Mouse (Mus musculus) Patski (cell line): ENCODE data around the gene Apobec2. TPM values are rescaled to one million over a fixed set of nuclear protein-coding genes. Genes with fewer than 3 reads are reported as not detected.

Source experiments
- ATAC-seq: fragments of 100-300 bp; one replicate; pipeline ENCODE4 v1.8.0; 2021
- CTCF ChIA-PET: fragments of 350-600 bp; sonication (Branson Sonifier 250); formaldehyde crosslinking; loops from one replicate; lab custom pipeline; 2022; ENCODE audit warnings: inconsistent platforms; lab: Charles Lee
- POLR2A ChIA-PET: fragments of 350-600 bp; sonication (Branson Sonifier 250); formaldehyde crosslinking; loops from one replicate; lab custom pipeline; 2022; ENCODE audit warnings: antibody characterized with exemption, inconsistent platforms; lab: Charles Lee
- DNase-seq: peaks from one replicate; pipeline ENCODE4 v3.0.0-alpha.2; 2011; ENCODE audit warnings: low read depth, low spot score
- H3K27me3 ChIP-seq: fragments of 371-371 bp; one replicate; pipeline ENCODE4 v1.5.1; 2021
- CTCF ChIP-seq: fragments of 100-300 bp; IDR thresholded peaks from one replicate; pipeline ENCODE4 v1.5.1; 2021
- in situ Hi-C: fragments of 300-500 bp; cut with MboI; formaldehyde crosslinking; loops from 3 replicates; pipeline ENCODE4 v1.11.1; 2018; ENCODE audit warnings: low pct_unique_long_range_greater_than_20kb, mixed read lengths
- polyA plus RNA-seq: library from polyadenylated mRNA; unstranded; gene quantifications from one replicate; pipeline ENCODE4 v1.2.3, GENCODE M21; 2021

The Apobec2 gene
- polyA plus RNA-seq, 1 experiment from 2014 or later, result 0.10 TPM

DNA sequence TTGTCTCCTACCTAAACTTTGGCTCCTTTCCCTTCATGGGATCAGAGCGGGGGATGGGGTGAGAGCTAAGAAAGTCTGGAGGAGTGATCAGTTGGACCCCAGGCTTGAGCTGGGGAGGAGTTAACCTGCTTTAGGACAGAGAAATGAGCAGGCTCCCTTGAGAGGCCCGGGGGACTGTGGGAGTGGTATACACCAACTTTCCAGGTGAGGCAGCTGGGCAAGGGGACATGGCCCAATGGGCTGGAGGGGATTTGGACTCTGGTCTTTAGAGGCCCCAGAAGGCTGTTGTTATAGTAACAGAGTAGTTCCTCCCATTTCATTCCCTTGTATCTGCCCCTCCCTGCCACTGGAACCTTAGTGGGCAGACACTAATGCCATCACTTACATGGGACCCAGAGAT lies 23.2 kb upstream of the Apobec2 start:
- no peak for TF ChIP-seq CTCF
- CTCF ChIA-PET, result no interaction called here
- ATAC-seq, result no peak
- in situ Hi-C loops, result no loop called here
- no peaks in the 10 kb centered on the region for H3K27me3 ChIP-seq
- no peak for DNase-seq
- POLR2A ChIA-PET, result no interaction called here

DNA sequence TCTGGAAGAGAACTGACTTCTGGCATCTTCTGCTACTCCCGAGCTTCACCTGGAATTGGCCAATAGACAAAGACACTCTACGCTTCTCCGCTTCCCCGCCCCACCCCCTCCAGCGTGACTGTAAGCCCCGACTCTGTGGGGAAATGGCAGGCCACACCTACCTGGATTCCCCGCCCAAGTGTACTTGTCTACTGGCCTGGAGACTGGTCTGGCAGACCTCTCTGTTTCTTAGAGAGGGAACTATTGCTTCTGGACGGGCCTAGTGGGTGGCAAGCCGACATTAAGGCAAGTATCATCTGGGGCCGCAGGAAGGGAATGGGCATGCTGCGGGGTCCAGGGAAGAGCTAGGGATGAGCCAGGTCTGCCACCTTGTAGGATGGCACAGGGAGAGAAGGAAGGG lies 22.0 kb upstream of the Apobec2 start, which contains the start of gene Unc5cl:
TSS of gene Unc5cl (plus strand) at position 214 of the 400 bp plus-strand sequence.
- DNase-seq, result no peak
- ChIA-PET CTCF (no interaction called here), POLR2A (no interaction called here)
- TF ChIP-seq CTCF, result no peak
- in situ Hi-C loops, result no loop called here
- ATAC-seq, result no peak
- no peaks in the 10 kb centered on the region for H3K27me3 ChIP-seq

DNA sequence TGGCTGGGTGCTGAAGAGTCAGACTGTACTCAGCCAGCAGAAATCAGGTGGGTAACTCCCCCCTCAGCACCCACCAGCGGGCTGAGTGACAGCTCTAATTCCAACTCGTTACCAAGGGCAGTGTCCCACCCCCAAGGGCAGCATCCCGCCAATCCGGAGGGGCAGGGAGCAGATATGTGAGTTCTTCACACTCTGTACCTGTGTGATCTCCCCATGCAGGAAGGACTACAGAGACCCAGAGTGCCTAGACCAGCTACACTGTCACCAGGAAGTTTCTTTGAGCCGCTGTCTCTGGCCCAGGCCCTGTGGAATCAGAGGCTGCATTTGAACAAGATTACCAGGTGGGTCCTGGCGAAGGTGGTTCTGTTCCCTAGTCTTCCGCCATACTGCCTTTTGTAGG lies 21.5 kb upstream of the Apobec2 start:
- in situ Hi-C loops, result no loop called here
- CTCF ChIA-PET, result no interaction called here
- H3K27me3 ChIP-seq, result no peaks in the 10 kb centered on the region
- no peak for TF ChIP-seq CTCF
- DNase-seq (no peak), ATAC-seq (no peak)
- POLR2A ChIA-PET, result no interaction called here

DNA sequence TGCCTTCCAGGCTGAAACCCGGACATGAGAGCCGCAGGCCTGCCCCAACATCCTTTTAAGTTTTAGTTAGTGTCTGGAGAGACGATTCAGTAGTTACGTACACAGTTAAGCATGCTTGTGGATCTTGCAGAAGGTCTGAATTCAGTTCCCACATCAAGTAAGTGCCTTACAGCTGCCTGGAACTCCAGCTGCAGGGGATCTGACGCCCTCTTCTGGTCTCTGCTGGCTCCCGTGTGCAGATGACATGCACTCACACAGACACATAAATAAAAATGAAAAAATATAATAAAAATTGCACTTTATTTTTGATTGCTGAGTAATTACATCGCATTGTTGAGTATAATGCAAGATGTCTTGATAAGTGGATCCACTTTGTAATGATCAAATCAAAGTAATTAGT lies 20.8 kb upstream of the Apobec2 start:
- ChIA-PET POLR2A (no interaction called here), CTCF (interaction anchor here (3.0 kb wide), 1 partner anchor 10 kb away, joined by 11 read pairs; no protein-coding TSS in a partner anchor)
- in situ Hi-C loops, result no loop called here
- TF ChIP-seq CTCF, result no peak
- no peaks in the 10 kb centered on the region for H3K27me3 ChIP-seq
- DNase-seq, result no peak
- ATAC-seq, result no peak

DNA sequence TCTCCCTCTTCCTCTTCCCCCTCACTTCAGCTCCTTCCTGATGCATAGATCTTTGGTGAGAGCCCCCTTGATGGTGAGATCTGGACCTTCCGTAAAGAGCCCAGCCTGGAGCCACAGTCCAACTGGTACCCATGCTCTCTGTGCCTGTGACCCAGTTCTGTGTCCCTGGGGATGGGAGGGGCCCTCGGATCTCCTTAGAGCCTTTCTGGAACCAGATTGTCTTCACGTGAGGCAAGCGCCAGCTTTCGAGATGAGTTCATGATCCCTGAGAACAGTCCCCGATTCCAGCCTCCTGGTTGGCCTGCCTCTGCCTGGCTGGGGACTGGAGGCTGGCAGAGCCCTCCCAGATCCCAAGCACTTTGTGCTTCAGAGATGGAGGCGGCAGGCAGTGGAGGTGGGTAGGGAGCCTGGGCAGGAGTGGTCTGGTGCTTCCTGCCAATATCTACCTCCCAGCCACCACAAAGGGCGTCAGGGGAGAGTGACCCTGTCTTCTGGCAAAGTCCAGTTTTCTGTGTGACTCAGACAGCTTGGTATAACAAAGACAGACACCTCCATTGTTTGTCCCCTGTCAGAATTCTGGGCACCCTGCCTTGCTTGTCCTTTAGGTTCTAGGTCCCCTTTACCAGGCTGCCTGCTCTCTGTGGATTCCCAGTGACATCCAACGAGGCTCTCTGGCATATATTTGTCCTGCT lies 19.2 kb upstream of the Apobec2 start:
- no peak for DNase-seq
- in situ Hi-C loops, result no loop called here

DNA sequence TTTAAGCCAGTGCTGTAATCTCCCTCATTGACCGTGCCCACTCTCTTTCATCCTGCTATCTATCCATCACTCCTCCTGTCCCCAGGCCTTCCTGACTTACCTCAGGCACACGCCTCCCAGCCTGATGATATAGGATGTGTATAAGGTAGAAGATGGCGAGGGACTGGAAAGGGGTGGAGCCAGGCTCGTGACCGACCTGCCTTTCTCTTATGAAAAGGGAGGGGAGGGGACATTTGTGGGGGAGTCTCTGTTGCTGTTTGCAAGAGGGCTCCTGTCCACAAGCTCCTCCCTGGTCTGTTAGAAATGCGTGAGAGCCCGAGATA lies 18.6 kb upstream of the Apobec2 start, which contains the start of gene Tspo2:
TSS of gene Tspo2 (minus strand) at position 170 of the 323 bp plus-strand sequence.
- POLR2A ChIA-PET, result no interaction called here
- no peak for DNase-seq
- in situ Hi-C loops, result no loop called here
- CTCF ChIA-PET, result interaction anchor here (1.9 to 3.0 kb wide), 2 partner anchors 8 to 16 kb away, joined by 9 to 11 read pairs; no protein-coding TSS in a partner anchor
- TF ChIP-seq CTCF, result no peak
- H3K27me3 ChIP-seq, result no peaks in the 10 kb centered on the region
- no peak for ATAC-seq

More for the DNA sequence above, 19.2 kb upstream of the Apobec2 start:
- ChIA-PET CTCF (interaction anchor here (1.9 to 3.0 kb wide), 2 partner anchors 8 to 16 kb away, joined by 9 to 11 read pairs; no protein-coding TSS in a partner anchor), POLR2A (interaction anchor here (0.9 kb wide), 1 partner anchor 9 kb away, joined by 5 read pairs; no protein-coding TSS in a partner anchor)
- no peaks in the 10 kb centered on the region for H3K27me3 ChIP-seq
- no peak for TF ChIP-seq CTCF
- peak; percentile 59 for ATAC-seq

DNA sequence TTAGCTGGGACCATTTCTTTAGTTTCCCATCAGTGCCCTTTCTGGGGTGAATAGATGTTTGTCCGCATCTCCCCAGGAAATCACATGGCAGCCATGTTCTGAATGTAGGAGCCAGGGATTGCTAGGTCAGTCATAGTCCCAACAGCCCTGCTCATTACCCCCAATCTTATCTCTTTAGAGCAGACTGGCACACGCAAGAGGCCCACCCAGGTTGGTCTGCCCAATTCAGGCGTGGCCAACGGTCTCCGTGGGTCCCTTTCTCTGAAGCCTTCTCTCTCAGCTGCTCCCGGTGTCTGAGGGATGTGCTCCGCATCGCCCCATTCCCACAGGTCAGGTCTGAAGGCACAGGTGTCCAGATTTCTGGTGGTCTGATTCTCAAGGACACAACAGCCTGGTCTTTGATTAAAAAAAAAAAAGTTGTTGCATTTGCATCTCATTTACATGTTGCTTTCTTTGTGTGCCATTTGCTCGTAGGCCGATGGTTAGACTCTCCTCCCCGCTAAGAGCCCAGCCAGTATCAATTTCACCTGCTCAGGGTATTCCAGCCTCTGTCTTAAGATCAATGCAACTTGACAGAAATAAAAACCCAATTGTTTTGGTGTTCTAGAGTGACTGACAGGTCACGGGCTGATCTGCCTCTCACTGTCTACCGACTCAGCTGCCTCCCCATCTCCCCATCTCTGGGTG lies 18.1 kb upstream of the Apobec2 start:
- no peak for DNase-seq
- no peak for ATAC-seq
- no peak for TF ChIP-seq CTCF
- POLR2A ChIA-PET, result no interaction called here
- in situ Hi-C loops, result no loop called here
- no peaks in the 10 kb centered on the region for H3K27me3 ChIP-seq
- CTCF ChIA-PET, result interaction anchor here (1.9 to 3.0 kb wide), 2 partner anchors 7 to 17 kb away, joined by 9 to 11 read pairs; no protein-coding TSS in a partner anchor

DNA sequence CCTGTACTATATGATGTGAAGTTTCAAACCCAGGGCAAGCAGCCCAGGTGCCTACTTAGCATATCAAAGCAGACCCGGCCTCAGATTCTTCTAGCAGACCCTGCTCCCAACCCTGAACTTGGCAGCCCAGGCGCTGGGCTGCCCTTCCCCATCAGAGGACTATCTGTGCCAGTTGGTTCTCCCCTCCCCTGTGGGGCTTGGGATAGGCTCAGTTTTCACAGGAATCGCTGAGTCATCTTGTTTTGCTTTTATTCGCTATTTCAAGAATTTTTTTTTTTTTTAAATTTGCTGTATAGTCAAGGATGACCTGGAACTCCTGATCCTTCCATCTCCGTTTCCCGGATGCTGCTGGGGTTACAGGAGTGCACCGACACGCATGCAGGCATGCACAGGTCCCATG lies 14.9 kb upstream of the Apobec2 start:
- in situ Hi-C loops, result no loop called here

DNA sequence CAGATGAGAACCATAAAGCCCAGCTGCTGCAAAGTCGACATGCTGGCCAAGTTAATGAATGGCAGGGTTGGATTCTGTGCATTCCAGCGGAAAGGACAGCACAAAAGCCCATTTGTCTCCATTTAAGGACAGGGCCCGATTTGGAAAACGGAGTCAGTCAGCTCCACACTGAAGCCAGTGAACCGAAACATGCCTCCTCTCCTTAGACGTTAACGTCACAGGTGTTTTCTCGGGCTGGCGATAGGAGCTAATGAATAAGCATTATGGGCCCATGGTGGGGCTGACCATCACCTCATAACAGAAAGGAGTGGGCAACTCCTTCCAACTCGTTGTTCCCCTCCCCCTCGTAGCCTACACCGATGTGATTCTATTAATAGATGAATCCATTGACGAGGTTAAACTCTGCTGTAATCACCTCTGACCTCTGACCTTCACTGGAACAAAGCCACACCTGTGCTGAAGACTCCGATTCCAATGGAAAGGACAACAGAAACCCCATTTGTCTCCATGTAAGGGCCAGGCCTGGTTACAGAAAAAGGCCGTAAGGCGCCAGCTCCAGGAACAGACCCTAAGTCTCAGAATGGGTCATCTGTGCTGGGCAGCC lies 10.9 kb upstream of the Apobec2 start:
- no peaks in the 10 kb centered on the region for H3K27me3 ChIP-seq
- TF ChIP-seq CTCF, result no peak
- ATAC-seq (peak; percentile 37), DNase-seq (peak; percentile 77)
- ChIA-PET CTCF (interaction anchor here (1.7 to 2.4 kb wide), 3 partner anchors 9 to 12 kb away, joined by 8 to 11 read pairs (median 8); partner anchors contain the start of gene Tspo2), POLR2A (interaction anchor here (1.1 kb wide), 1 partner anchor 9 kb away, joined by 5 read pairs; no protein-coding TSS in a partner anchor)
- in situ Hi-C loops, result no loop called here

More for the DNA sequence above, 14.9 kb upstream of the Apobec2 start:
- ChIA-PET CTCF (no interaction called here), POLR2A (no interaction called here)
- no peak for DNase-seq
- TF ChIP-seq CTCF, result no peak
- no peak for ATAC-seq
- H3K27me3 ChIP-seq, result no peaks in the 10 kb centered on the region

DNA sequence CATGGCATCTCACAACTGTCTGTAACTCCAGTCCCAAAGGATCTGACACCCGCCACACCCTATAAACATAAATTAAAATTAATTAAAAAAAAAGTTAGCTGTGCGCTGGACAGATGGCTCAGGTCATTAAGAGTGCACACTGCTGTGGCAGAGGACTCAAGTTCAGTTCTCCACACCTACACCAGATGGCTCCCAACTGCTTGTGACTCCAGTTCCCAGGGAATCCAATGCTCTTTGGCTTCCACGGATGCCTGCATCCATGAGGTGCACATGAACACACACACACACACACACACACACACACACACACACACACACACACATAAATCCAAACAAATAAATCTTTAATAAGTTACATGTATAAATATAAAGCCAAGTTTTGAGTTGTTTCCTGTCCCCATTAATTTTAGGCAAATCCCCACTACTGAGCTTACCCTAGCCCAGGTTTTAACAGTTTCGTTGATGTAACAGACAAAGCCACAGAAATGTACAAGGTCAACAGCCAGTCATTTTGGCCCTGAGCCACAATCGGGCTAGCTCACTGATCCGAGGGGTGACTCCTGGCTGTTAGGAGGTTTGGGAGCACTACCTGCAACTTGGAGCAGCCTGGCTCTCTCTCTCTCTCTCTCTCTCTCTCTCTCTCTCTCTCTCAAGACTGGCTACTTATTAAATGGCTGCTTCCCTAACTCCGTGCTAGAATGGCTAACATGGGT lies 10.2 kb upstream of the Apobec2 start:
- in situ Hi-C loops, result no loop called here
- ChIA-PET POLR2A (interaction anchor here (1.1 kb wide), 1 partner anchor 10 kb away, joined by 5 read pairs; no protein-coding TSS in a partner anchor), CTCF (interaction anchor here (1.7 to 2.4 kb wide), 4 partner anchors 9 to 158 kb away, joined by 4 to 11 read pairs (median 8); partner anchors contain the start of gene Tspo2)
- TF ChIP-seq CTCF, result no peak
- no peaks in the 10 kb centered on the region for H3K27me3 ChIP-seq
- peak; percentile 78 for ATAC-seq
- DNase-seq, result peak; percentile 76
